Mouse (Mus musculus) liver, embryonic 14.5 days (tissue): Measurements from ENCODE around the gene Crtc2. TPM values are rescaled to one million over a fixed set of nuclear protein-coding genes. Genes with fewer than 3 reads are reported as not detected.
A peak's percentile ranks its signal among the peaks of the same experiment; 100 is the strongest.

Experiments
- ATAC-seq: fragments of 200-750 bp; cut with Nextera tagmentation; 2 replicates; pipeline ENCODE4 v1.8.0; 2017; ENCODE audit warnings: moderate number of reproducible peaks, mild to moderate bottlenecking, moderate library complexity; ENCODE audit not compliant: insufficient read depth
- DNase-seq, 3 experiments: peaks; one replicate each; pipeline ENCODE4 v3.0.0-alpha.2; 2012 to 2013; ENCODE audit warnings: low read depth in 3 of 3, low spot score in 3 of 3
- H3K27ac ChIP-seq: fragments of 300-500 bp; sonication (generic); 2 replicates; pipeline ENCODE4 v1.5.1; 2014; ENCODE audit warnings: moderate library complexity, mild to moderate bottlenecking, control low read depth, inconsistent platforms
- H3K27me3 ChIP-seq: fragments of 300-500 bp; sonication (generic); 2 replicates; pipeline ENCODE4 v1.6.1; 2014; ENCODE audit warnings: mild to moderate bottlenecking, low read length, moderate library complexity; ENCODE audit not compliant: control insufficient read depth, insufficient read depth
- H3K36me3 ChIP-seq: fragments of 300-500 bp; sonication (generic); replicated peaks from 2 replicates; pipeline ENCODE4 v1.6.1; 2014; ENCODE audit warnings: low read depth; ENCODE audit not compliant: control insufficient read depth, insufficient read depth
- H3K4me1 ChIP-seq, 2 experiments: fragments of 200-500 bp in 1 of 2; fragments of 300-500 bp in 1 of 2; sonication (generic) in 1 of 2; replicated peaks; 2 replicates each; pipeline ENCODE4 v1.6.1; 2012 to 2014; ENCODE audit warnings: antibody characterized with exemption in 1 of 2, inconsistent platforms in 1 of 2, low read length in 1 of 2; ENCODE audit not compliant: control insufficient read depth in 2 of 2, insufficient read depth in 2 of 2
- H3K4me2 ChIP-seq: fragments of 300-500 bp; sonication (generic); 2 replicates; pipeline ENCODE4 v1.6.1; 2014; ENCODE audit warnings: low read depth, mild to moderate bottlenecking, control low read depth, moderate library complexity
- H3K4me3 ChIP-seq, 2 experiments: fragments of 200-500 bp in 1 of 2; fragments of 300-500 bp in 1 of 2; sonication (generic) in 1 of 2; 2 replicates each; pipeline ENCODE4 v1.5.1; 2012 to 2014; ENCODE audit warnings: low read depth in 2 of 2, low read length in 2 of 2, mild to moderate bottlenecking in 2 of 2, control low read depth in 1 of 2, inconsistent platforms in 1 of 2, moderate library complexity in 1 of 2; ENCODE audit not compliant: insufficient read depth in 1 of 2
- H3K9ac ChIP-seq: fragments of 300-500 bp; sonication (generic); replicated peaks from 2 replicates; pipeline ENCODE4 v1.6.1; 2014; ENCODE audit warnings: mild to moderate bottlenecking, control low read depth, moderate library complexity
- H3K9me3 ChIP-seq: fragments of 300-500 bp; sonication (generic); 2 replicates; pipeline ENCODE4 v1.6.1; 2016; ENCODE audit warnings: low read length, mixed read lengths; ENCODE audit not compliant: control insufficient read depth
- CTCF ChIP-seq: IDR thresholded peaks from 2 replicates; pipeline ENCODE4 v1.5.1; 2016; ENCODE audit warnings: antibody characterized with exemption, low read depth, control low read depth
- EP300 ChIP-seq: IDR thresholded peaks from 2 replicates; pipeline ENCODE4 v1.6.1; 2016; ENCODE audit warnings: antibody characterized with exemption, low read depth
- WGBS: fragments of 180-500 bp; shearing (Covaris S2); extraction: QIAGEN DNeasy Blood & Tissue Kit; methylation state at CpG from one replicate; pipeline ENCODE4 v1.1.7; 2014; ENCODE audit not compliant: insufficient replicate concordance; 5-methylcytosine and 5-hydroxymethylcytosine counted together
- polyA plus RNA-seq, 2 experiments: library from polyadenylated mRNA; depleted of rRNA in 1 of 2; stranded (reverse) in 1 of 2; unstranded in 1 of 2; fragments of >200 nt; fragmentation: Nextera tagmentation in 1 of 2; extraction: Ambion mirVana in 1 of 2; gene quantifications; 2 replicates each; pipeline versions ENCODE4 v1.2.1 to v1.2.3; 2012 to 2014

The Crtc2 gene
- polyA plus RNA-seq, 2 experiments = 3.2 to 7.6 TPM

DNA sequence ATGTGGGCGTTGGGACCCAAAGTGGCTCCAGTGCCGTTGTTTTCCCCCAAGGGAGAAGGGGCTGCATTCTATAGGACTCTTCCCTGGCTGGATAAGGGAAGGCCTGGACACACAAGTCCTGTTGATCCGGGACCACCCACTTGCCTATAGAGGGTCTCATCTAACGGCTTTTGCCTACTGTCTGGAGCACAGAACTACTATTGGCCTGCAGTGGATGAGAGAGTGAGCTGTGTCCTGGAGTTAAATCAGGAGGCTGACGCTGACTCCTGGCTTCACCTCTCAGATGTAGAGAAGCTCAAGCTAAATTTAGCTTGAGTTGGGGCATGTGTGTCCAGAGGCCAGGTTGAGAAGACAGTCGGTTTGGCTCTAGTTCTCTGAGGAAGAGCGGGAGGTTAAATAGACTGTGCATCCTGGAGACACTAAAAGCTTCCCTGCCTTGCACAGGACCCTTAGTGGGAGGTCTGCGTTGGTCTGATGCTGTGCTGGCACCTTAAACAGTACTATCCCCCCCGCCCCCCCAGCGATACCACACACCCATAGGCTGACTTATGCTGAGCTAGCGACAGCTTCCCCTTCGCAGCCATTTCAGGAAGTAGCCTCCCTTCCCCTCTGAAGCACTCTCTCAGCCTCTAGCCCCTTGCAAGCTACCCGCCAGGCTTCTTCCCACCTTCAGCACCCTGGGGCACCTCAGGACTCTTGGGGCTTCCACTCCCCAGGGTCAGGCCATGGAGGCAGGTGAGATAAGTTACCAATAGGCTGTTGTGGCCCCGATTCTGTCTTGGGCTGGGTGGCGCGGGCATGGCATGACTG, 12.2 kb downstream of the Crtc2 start:
- Histone ChIP-seq H3K4me3 (peak overlapping the region; percentile 83 to 90), H3K4me2 (peak overlapping the region; percentile 99), H3K4me1 (peaks cover 6 to 23% of the 10 kb centered on the region in 2 experiments), H3K9ac (peak overlapping the region; percentile 78), H3K9me3 (no peaks in the 10 kb centered on the region), H3K36me3 (peaks cover 6% of the 10 kb centered on the region; the same call in 1 of the 2 replicates), H3K27me3 (no peaks in the 10 kb centered on the region), H3K27ac (peak overlapping the region; percentile 57)
- WGBS = 7% methylated on average over 16 of the region's 16 CpGs
- peak; percentile 2; the same call in 1 of the 2 replicates for ATAC-seq
- TF ChIP-seq EP300 = no peak
- no peak for TF ChIP-seq CTCF
- DNase-seq = peak in 1 of 3 experiments; percentile 30

DNA sequence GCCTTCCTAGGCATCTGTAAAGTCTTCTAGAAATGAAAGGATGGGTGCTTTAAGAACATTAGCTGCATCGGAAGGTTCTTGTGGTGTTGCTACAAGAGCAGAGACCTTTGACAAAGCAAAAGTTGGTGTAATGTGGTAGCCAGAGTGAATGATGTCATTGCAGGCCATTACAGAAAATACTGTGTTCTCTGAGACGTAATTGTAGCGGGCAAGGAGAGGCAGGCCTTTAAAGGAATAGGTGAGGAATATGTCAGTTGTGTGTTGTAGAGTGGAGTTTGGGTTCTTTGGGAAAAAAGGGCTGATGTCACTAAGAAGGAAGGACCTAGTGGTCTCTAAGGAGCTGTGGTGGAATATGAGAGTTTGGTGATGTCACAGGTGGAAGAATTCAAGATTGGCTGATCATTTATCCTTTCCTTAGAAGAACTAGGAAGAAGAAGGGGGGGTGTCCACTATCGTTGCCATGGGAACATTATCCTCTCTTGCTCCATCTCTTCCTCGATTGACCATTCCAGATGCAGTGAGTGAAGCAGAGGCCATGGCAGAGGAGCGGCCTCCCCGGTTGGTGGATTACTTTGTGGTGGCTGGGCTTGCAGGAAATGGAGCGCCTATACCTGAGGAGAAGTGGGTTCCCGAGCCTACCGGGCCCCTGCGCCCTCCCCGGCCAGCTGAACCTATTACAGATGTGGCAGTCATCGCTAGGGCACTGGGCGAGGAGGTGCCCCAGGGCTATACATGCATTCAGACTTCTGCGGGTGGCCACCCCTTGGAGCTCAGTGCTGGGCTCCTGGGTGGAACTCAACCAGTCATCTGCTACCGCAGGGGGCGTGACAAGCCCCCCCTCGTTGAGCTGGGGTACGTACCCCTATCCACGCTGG, 13.2 kb downstream of the Crtc2 start:
- Histone ChIP-seq H3K9ac (no peak overlapping the region; the same call in none of the 2 replicates), H3K4me1 (peaks cover 6 to 23% of the 10 kb centered on the region in 2 experiments), H3K4me2 (peak overlapping the region; percentile 99), H3K4me3 (peak overlapping the region in 1 of 2 experiments; percentile 83; a peak in 2 of 4 replicates), H3K27ac (no peak overlapping the region), H3K9me3 (no peaks in the 10 kb centered on the region), H3K36me3 (peaks cover 2% of the 10 kb centered on the region; the same call in 1 of the 2 replicates), H3K27me3 (no peaks in the 10 kb centered on the region)
- ATAC-seq (no peak), DNase-seq (no peak)
- TF ChIP-seq EP300 (no peak), CTCF (no peak)
- whole genome bisulfite sequencing = 79% methylated on average over 20 of the region's 20 CpGs

DNA sequence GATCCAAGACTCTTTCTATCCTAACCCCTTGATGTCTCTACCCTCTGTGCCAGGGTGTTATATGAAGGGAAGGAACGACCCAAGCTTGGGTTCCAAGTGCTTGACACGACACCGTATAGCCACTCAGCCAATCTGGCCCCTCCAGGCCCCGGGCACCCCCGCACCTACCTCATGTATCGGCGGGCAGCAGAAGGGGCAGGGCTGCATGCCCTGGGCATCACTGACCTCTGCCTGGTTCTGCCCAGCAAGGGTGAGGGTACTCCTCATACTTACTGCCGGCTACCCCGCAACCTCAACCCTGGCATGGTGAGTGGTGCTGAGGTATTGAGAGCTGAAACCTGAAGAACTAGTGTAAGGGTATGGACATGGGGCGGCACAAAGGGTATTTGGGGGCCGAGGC, 14.2 kb downstream of the Crtc2 start:
- H3K27ac ChIP-seq = no peak overlapping the region
- H3K9me3 ChIP-seq = no peaks in the 10 kb centered on the region
- DNase-seq = no peak
- no peak for ATAC-seq
- no peak overlapping the region for H3K4me3 ChIP-seq
- H3K36me3 ChIP-seq = peaks cover 2% of the 10 kb centered on the region; the same call in 1 of the 2 replicates
- H3K9ac ChIP-seq = no peak overlapping the region
- no peak overlapping the region for H3K4me2 ChIP-seq
- no peaks in the 10 kb centered on the region for H3K27me3 ChIP-seq
- WGBS = 87% methylated on average over 11 of the region's 11 CpGs
- no peak for TF ChIP-seq EP300
- no peak for TF ChIP-seq CTCF
- peaks cover 6 to 23% of the 10 kb centered on the region in 2 experiments for H3K4me1 ChIP-seq

DNA sequence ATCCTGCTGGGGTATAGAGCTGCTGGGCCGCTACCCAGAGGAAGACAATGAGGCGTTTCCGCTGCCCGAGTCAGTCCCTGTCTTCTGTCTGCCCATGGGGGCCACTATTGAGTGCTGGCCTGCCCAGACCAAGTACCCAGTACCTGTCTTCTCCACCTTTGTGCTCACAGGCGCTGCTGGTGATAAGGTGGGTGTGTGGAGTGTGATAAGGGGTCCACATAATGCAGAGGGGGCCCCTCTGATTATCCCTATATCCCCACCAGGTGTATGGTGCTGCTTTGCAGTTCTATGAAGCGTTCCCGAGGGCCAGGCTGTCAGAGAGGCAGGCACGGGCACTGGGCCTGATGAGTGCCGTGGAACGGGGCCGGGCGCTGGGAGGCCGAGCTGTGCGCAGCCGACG, 15.0 kb downstream of the Crtc2 start:
- no peak overlapping the region for H3K4me3 ChIP-seq
- no peak overlapping the region for H3K9ac ChIP-seq
- no peaks in the 10 kb centered on the region for H3K36me3 ChIP-seq
- peaks cover 6 to 23% of the 10 kb centered on the region in 2 experiments for H3K4me1 ChIP-seq
- ATAC-seq = no peak
- no peaks in the 10 kb centered on the region for H3K9me3 ChIP-seq
- no peak for DNase-seq
- no peak overlapping the region for H3K4me2 ChIP-seq
- TF ChIP-seq CTCF (no peak), EP300 (no peak)
- 81% methylated on average over 14 of the region's 16 CpGs for WGBS
- H3K27me3 ChIP-seq = no peaks in the 10 kb centered on the region
- no peak overlapping the region for H3K27ac ChIP-seq

DNA sequence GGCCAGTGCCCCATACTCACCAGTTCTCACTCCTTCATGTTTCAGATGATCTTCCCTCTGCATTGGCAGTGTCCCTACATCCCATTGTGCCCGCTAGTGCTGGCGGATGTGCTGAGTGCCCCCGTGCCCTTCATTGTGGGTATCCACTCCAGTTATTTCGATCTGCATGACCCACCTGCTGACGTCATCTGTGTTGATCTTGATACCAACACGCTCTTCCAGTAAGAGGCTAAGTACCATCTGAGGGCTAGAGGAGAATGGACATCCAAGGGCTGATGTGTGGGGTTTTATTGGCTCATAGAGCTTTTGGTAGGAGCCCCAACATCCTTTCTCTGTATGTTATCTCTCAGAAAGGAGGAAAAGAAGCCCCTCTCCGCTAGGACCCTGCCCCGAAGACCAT, 16.8 kb downstream of the Crtc2 start:
- peaks cover 6 to 15% of the 10 kb centered on the region in 2 experiments for H3K4me1 ChIP-seq
- no peak overlapping the region for H3K9ac ChIP-seq
- no peak overlapping the region for H3K4me2 ChIP-seq
- TF ChIP-seq CTCF (no peak), EP300 (no peak)
- no peaks in the 10 kb centered on the region for H3K27me3 ChIP-seq
- ATAC-seq (no peak), DNase-seq (no peak)
- H3K27ac ChIP-seq = no peak overlapping the region
- 75% methylated on average over 8 of the region's 8 CpGs for WGBS
- H3K4me3 ChIP-seq = no peak overlapping the region
- no peaks in the 10 kb centered on the region for H3K9me3 ChIP-seq
- H3K36me3 ChIP-seq = no peaks in the 10 kb centered on the region
